Mouse (Mus musculus): ENCODE results near the gene Slc38a7.
"Not testable (repeated sequence)": the region's sequence is repeated elsewhere in the genome, so short reads cannot be mapped to it uniquely, and the experiment has no call there.

The Slc38a7 gene

GRCm38 (mm10) chr8:95807861-95808260, 45.5 kb downstream of the Slc38a7 start:
- DNase-seq (ENCODE audit: low read depth, low spot score): peak; percentile 94

GRCm38 (mm10) chr8:95807331-95807843, 46.0 kb downstream of the Slc38a7 start, which contains the start of gene Cnot1:
TSS of gene Cnot1 (minus strand) at chr8:95807464.
- DNase-seq (ENCODE audit: low read depth, low spot score): peak; percentile 99

DNA sequence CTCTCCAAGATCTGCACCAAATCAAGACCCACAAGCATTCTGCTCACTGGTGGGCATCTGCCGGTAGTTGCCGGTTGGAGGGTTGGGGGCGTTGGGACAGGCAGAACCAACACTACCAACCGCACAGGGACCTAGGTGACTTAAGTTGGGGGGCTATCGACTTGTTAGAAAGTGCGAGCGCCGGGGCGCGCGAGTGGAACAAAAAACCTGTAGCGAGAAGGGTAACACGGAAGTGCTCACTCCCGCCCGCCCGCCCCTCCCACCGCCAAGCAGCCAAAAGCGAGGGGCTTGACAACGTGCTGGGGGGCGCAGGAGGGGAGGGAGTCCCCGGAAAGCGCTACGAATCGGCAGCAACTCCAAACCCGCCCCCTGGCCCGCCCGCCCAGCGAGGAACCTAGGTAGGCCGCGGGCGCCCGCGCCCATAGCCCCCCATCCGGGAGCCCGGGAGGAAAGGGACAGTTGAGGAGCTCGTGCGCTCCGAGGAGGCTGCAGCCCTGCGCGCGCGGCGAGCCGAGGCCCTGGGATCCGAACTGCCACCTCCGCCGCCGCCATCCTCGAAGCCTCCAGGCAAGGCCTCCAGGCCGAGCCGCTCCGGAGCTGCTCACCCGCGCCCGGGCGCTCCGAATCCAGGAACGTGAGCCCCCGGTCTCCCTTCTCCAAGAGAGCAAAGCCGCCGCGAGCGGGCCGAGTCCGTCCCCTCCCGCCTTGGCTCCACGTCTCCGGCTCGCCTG, 46.7 kb downstream of the Slc38a7 start:
- DNase-seq (ENCODE audit: low read depth, low spot score): peak; percentile 39

DNA sequence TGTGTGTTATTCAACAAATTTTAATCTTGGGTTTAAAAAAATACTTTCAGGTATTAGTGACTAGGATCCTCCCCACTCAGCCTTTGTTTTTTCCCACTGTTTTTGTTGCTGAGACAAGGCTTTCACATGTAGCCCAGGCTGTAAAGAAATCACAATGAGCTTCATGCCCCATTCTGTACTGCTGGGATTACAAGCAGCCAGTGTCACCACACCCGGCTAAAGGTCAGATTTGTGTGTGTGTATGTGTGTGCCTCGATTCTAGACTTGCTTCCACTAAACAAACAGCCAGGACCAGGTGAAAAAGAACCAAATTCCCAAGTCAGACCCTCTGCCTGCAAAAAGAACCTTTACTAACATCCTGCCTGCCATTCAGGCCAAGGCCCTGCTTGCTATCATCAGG, 47.9 kb downstream of the Slc38a7 start:
- DNase-seq (ENCODE audit: low read depth, low spot score): no peak

DNA sequence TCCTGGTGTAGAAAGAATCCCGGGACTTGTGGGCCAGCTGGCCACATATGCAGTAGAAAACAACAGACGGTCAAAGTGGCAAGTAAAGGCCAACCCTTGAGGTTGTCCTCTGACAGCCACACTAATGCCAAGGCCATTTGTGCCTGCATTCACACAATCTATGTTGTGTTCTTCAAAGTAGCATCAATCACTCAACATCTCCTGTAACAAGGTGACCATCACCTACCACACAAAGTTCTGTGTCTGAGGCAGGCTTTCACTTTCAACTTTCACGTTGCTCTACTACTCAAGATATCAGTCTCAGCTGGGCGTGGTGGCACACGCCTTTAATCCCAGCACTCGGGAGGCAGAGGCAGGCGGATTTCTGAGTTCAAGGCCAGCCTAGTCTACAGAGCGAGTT, 51.1 kb downstream of the Slc38a7 start:
- DNase-seq (ENCODE audit: low read depth, low spot score): no peak

DNA sequence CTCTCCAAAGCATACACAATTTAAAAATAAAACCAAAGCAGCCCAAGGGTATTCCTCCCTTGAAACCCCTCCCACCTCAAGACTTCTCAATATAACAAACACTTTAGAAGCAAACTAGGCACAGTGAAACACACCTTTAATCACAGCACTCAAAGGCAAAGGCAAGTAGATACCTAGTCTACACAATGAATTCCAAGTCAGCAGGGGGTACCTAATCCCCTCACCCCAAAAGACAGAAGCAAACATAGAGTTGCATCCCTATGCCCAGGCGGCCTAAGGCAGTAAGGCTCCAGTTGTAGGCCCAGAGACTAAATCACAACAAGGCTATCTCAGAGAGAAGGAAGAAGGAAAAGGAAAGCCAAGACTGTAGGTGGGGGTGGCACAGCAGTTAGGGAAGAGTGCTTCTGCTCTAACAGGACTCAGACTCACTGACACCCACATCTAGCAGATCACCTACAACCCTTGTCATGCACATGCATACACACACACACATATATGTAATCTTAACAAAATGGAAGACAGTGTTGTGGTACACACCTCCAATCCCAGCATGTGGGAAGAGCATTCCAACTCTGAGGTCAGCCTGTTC, 51.8 kb downstream of the Slc38a7 start:
- DNase-seq (ENCODE audit: low read depth, low spot score): no peak

GRCm38 (mm10) chr8:95800353-95800752, 53.0 kb downstream of the Slc38a7 start:
- DNase-seq (ENCODE audit: low read depth, low spot score): no peak

- DNase-seq (ENCODE audit: low read depth, low spot score): no peak
These were observed 53.4 kb downstream of the Slc38a7 start for GRCm38 (mm10) chr8:95799891-95800290.

DNA sequence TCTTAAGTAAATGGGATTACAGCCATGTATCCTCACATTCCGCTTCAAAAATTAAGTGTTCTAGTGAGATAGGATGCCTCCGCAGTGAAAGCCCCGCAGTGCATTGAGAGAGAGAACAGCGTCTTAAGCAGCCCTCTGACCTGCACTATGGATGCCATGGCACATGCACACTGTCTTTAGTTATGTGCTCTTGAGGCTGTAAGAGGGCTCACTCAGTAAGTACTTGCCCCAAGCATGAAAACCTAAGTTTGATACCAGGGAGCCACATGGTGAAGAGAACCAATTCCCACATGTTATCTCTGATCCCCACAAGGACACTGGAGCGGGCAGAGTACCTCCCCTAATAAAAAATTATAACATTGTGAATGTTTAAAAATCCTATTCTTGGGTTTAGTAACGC, 54.2 kb downstream of the Slc38a7 start:
- DNase-seq (ENCODE audit: low read depth, low spot score): no peak

GRCm38 (mm10) chr8:95795333-95796061, 57.8 kb downstream of the Slc38a7 start:
- DNase-seq (ENCODE audit: low read depth, low spot score): not testable (repeated sequence)

All from mesoderm, embryonic 11.5 days (tissue).